Mouse (Mus musculus) ES-E14 (cell line): Measurements from ENCODE around the gene Bod1. TPM values are rescaled to one million over a fixed set of nuclear protein-coding genes. Genes with fewer than 3 reads are reported as not detected.

Source experiments
- DNase-seq: peaks from one replicate; pipeline ENCODE4 v3.0.0-alpha.2; 2013; ENCODE audit warnings: low read depth, low spot score
- H3K27ac ChIP-seq: 2 replicates; pipeline ENCODE4 v1.5.1; 2012; ENCODE audit warnings: low read depth, mild to moderate bottlenecking, low read length, moderate library complexity, mixed read lengths; ENCODE audit not compliant: poor library complexity, insufficient read depth, severe bottlenecking
- H3K36me3 ChIP-seq: 2 replicates; pipeline ENCODE4 v1.6.1; 2012; ENCODE audit warnings: mild to moderate bottlenecking, low read length, moderate library complexity, mixed read lengths; ENCODE audit not compliant: control insufficient read depth, poor library complexity, insufficient read depth, severe bottlenecking
- H3K4me1 ChIP-seq, 2 experiments: fragments of 150-350 bp in 1 of 2; sonication (generic) in 1 of 2; 2 replicates each; pipeline ENCODE4 v1.6.1; 2012; ENCODE audit warnings: low read length in 2 of 2, mild to moderate bottlenecking in 1 of 2, mixed read lengths in 1 of 2; ENCODE audit not compliant: control insufficient read depth in 2 of 2, insufficient read depth in 2 of 2, poor library complexity in 1 of 2
- H3K4me3 ChIP-seq, 2 experiments: fragments of 150-350 bp in 1 of 2; sonication (generic) in 1 of 2; 2 replicates each; pipeline ENCODE4 v1.5.1; 2012; ENCODE audit warnings: low read length in 2 of 2, low read depth in 1 of 2, mild to moderate bottlenecking in 1 of 2, mixed read lengths in 1 of 2; ENCODE audit not compliant: insufficient read depth in 1 of 2, poor library complexity in 1 of 2, severe bottlenecking in 1 of 2
- H3K9ac ChIP-seq: 2 replicates; pipeline ENCODE4 v1.6.1; 2012; ENCODE audit warnings: low read depth, mild to moderate bottlenecking, low read length, mixed read lengths; ENCODE audit not compliant: poor library complexity, insufficient read depth, severe bottlenecking
- H3K9me3 ChIP-seq: fragments of 150-350 bp; sonication (generic); 2 replicates; pipeline ENCODE4 v1.6.1; 2012; ENCODE audit warnings: low read depth, mild to moderate bottlenecking, low read length; ENCODE audit not compliant: control insufficient read depth, insufficient read depth
- CHD2 ChIP-seq: IDR thresholded peaks from 2 replicates; pipeline ENCODE4 v1.6.1; 2014; ENCODE audit warnings: mild to moderate bottlenecking, low read depth, low read length, inconsistent platforms
- HCFC1 ChIP-seq: IDR thresholded peaks from 2 replicates; pipeline ENCODE4 v1.6.1; 2012; ENCODE audit warnings: low read length, inconsistent platforms, borderline replicate concordance; ENCODE audit not compliant: insufficient read depth
- MAFK ChIP-seq: IDR thresholded peaks from 2 replicates; pipeline ENCODE4 v1.6.1; 2014; ENCODE audit warnings: mild to moderate bottlenecking, low read depth, low read length, inconsistent platforms; ENCODE audit not compliant: insufficient read depth
- ZC3H11A ChIP-seq: IDR thresholded peaks from 2 replicates; pipeline ENCODE4 v1.6.1; 2012; ENCODE audit warnings: low read depth, mild to moderate bottlenecking, inconsistent platforms, low read length, borderline replicate concordance
- ZNF384 ChIP-seq: IDR thresholded peaks from 2 replicates; pipeline ENCODE4 v1.6.1; 2012; ENCODE audit warnings: low read depth, low read length, inconsistent platforms
- in situ Hi-C, 2 experiments: fragments of 600-800 bp; cut with MboI; formaldehyde crosslinking; loops; one replicate each; pipeline ENCODE4 v1.15.1; 2025; ENCODE audit warnings: low sequenced_read_pairs in 2 of 2, inconsistent platforms in 1 of 2; ENCODE audit not compliant: unreplicated experiment in 2 of 2
- total RNA-seq: library from RNA; depleted of rRNA; stranded (reverse); fragments of 300-350 nt; gene quantifications from 2 replicates; pipeline ENCODE4 v1.2.3, GENCODE M21; 2012; rRNA removed

Gene Bod1
- total RNA-seq, result 52.5 and 72.3 TPM in 2 replicates

- H3K9me3 ChIP-seq, result no peaks in the 10 kb centered on the region
- H3K9ac ChIP-seq, result peak within 1 kb of the TSS; percentile 95
- peaks cover 11% of the 10 kb centered on the region; the same call in 1 of the 2 replicates for H3K36me3 ChIP-seq
- in situ Hi-C loops, result loop anchor here (10.0 kb wide), 2 partner anchors 283 to 463 kb away; no protein-coding TSS in a partner anchor
- H3K4me1 ChIP-seq, result peaks cover 0 to 3% of the 10 kb centered on the region in 2 experiments; a peak in 1 of 4 replicates
- H3K27ac ChIP-seq, result no peak within 1 kb of the TSS
- H3K4me3 ChIP-seq, result peak within 1 kb of the TSS; percentile 88 to 97
- DNase-seq, result peak; percentile 88
- TF ChIP-seq CHD2, result peak; percentile 88
- no peak for TF ChIP-seq ZC3H11A
- peak; percentile 97 for TF ChIP-seq HCFC1
Measured at GRCm38 (mm10) chr11:31671354-31672169, at the start of gene Bod1. Gene Bod1, minus strand, starts transcription at chr11:31671885.

- no peak overlapping the region for H3K9ac ChIP-seq
- in situ Hi-C loops, result no loop called here
- no peaks in the 10 kb centered on the region for H3K9me3 ChIP-seq
- no peaks in the 10 kb centered on the region for H3K4me1 ChIP-seq
- TF ChIP-seq CHD2 (no peak), MAFK (no peak), HCFC1 (no peak), ZC3H11A (no peak), ZNF384 (no peak)
- no peak overlapping the region for H3K27ac ChIP-seq
- H3K4me3 ChIP-seq, result no peak overlapping the region
- no peak for DNase-seq
- no peaks in the 10 kb centered on the region for H3K36me3 ChIP-seq
Measured at GRCm38 (mm10) chr11:31719090-31719489, 47.4 kb upstream of the Bod1 start.

DNA sequence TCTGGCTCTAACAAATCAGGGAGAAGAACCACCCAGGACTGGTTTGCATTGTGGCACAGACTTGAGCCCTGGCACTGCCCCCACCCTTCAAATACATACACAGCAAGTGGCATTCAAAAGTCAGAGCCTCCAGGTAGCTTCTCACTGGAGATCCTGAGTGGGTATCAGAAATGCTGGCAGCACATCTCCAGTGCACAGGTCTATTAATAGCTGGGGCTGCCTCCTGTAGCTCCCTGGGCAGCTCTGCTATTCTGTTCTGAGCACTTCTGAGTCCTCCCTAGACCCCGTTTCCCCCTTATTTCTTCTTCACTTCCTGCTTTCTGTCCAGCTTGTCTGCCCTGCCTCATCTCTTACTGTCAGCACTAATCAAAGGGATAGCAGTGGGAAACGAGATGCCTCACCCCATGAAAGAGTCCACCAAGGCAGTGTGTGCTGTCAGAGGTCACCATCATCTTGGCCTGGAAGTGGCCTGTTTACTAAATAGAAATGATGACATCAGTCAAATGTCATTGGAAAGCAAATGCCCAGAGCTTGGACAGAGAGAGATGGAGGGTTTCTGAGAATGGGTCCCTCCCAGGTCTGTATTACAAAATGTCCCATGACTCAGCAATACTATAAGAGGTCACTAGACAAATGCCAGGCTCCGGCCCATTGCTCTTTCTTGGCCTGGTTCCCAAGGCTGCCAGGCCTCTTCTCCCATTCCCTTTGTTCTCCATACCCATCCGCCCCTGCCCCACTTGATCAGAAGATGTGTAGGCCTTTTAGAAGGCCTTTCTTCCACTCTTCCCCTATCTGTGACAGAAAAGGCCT is 46.4 kb upstream of the Bod1 start:
- no peak for DNase-seq
- no peak overlapping the region for H3K4me3 ChIP-seq
- H3K36me3 ChIP-seq, result no peaks in the 10 kb centered on the region
- 0 out of 2 replicates have a peak, but pooled peaks have one; percentile 3 for TF ChIP-seq MAFK
- no peak for TF ChIP-seq CHD2
- TF ChIP-seq HCFC1, result no peak
- H3K9ac ChIP-seq, result no peak overlapping the region
- in situ Hi-C loops, result no loop called here
- no peaks in the 10 kb centered on the region for H3K9me3 ChIP-seq
- H3K4me1 ChIP-seq, result no peaks in the 10 kb centered on the region
- H3K27ac ChIP-seq, result no peak overlapping the region

DNA sequence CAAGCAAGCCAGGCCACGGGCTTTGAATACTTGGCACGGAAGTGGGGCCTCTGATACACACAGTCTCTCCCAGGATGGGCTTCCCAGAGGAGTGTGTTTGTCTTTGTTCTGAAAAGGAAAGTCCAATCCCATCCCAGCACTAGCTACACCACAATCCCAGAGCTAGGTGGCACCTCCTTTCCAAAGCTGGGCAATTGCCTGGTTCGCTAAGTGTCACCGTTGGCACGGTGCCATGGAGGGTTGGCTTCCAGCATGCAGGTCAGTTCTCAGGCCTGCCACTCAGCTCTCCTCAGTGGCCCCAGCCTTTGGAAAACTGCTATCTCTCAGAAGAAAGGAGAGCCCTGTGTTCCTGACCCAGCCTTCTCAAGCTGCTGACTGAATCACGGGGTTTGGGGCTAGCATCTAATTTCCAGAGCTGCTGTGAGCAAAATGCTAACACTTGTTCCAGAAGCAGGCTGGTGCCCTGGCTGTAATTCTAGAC is 42.0 kb upstream of the Bod1 start:
- DNase-seq, result no peak
- H3K36me3 ChIP-seq, result no peaks in the 10 kb centered on the region
- H3K9me3 ChIP-seq, result no peaks in the 10 kb centered on the region
- no peak for TF ChIP-seq CHD2
- no peak for TF ChIP-seq ZC3H11A
- TF ChIP-seq ZNF384, result no peak
- no peak for TF ChIP-seq MAFK
- TF ChIP-seq HCFC1, result no peak
- no peak overlapping the region for H3K4me3 ChIP-seq
- no peak overlapping the region for H3K9ac ChIP-seq
- in situ Hi-C loops, result no loop called here
- H3K4me1 ChIP-seq, result no peaks in the 10 kb centered on the region
- H3K27ac ChIP-seq, result no peak overlapping the region
